Mouse (Mus musculus): Measurements from ENCODE around the gene Ube2o. TPM values are rescaled to one million over a fixed set of nuclear protein-coding genes. Genes with fewer than 3 reads are reported as not detected.

The Ube2o gene
- polyA plus RNA-seq, 1 experiment from 2014 or later, result 17.2 TPM

- H3K27me3 ChIP-seq (ENCODE audit: control insufficient read depth, insufficient read depth, low read length), result no peaks in the 10 kb centered on the region
- H3K4me3 ChIP-seq (ENCODE audit: low read depth, low read length), result peak overlapping the region; percentile 96
- peaks cover 12% of the 10 kb centered on the region for H3K36me3 ChIP-seq (replicated peaks; ENCODE audit: control insufficient read depth, insufficient read depth, low read depth, low read length)
- no peak for ATAC-seq (replicated peaks; ENCODE audit: insufficient number of reproducible peaks, low FRiP score, low TSS enrichment, low read depth)
- WGBS, result 80% methylated on average over 14 of the region's 14 CpGs
- peak; percentile 13 for DNase-seq (ENCODE audit: low spot score)
- H3K27ac ChIP-seq (replicated peaks; ENCODE audit: low read depth, low read length), result no peak overlapping the region
- H3K4me2 ChIP-seq (ENCODE audit: low read depth, low read length), result peak overlapping the region; percentile 76
- no peaks in the 10 kb centered on the region for H3K4me1 ChIP-seq (ENCODE audit: control insufficient read depth, insufficient read depth, low read length)
- peak overlapping the region; percentile 95 for H3K9ac ChIP-seq (replicated peaks; ENCODE audit: low read length)
- no peaks in the 10 kb centered on the region for H3K9me3 ChIP-seq (replicated peaks; ENCODE audit: control insufficient read depth, low read length)
Measured at GRCm38 (mm10) chr11:116488693-116489375, 92.4 kb downstream of the Ube2o start.

DNA sequence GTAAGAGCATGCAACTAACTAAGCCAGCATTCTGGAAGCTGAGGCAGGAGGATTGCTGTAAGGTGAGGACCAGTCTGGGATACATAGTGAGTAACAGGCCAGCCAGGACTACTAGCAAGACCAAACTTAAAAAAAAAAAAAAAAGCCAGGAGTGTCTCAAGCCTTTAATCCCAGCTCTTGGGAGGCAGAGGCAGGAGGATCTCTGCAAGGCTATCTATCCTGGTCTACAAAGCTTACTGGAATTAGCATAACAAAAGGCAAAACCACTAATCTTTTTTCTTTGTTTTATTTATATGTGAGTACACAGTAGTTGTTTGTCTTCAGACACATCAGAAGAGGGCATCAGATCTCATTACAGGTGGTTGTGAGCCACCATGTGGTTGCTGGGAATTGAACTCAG lies 93.0 kb downstream of the Ube2o start:
- Histone ChIP-seq H3K36me3 (replicated peaks; ENCODE audit: control insufficient read depth, insufficient read depth, low read depth, low read length) (peaks cover 12% of the 10 kb centered on the region), H3K9ac (replicated peaks; ENCODE audit: low read length) (no peak overlapping the region), H3K4me3 (ENCODE audit: low read depth, low read length) (no peak overlapping the region), H3K4me2 (ENCODE audit: low read depth, low read length) (no peak overlapping the region), H3K9me3 (replicated peaks; ENCODE audit: control insufficient read depth, low read length) (no peaks in the 10 kb centered on the region), H3K27me3 (ENCODE audit: control insufficient read depth, insufficient read depth, low read length) (no peaks in the 10 kb centered on the region), H3K4me1 (ENCODE audit: control insufficient read depth, insufficient read depth, low read length) (no peaks in the 10 kb centered on the region), H3K27ac (replicated peaks; ENCODE audit: low read depth, low read length) (no peak overlapping the region)
- DNase-seq (ENCODE audit: low spot score), result no peak
- ATAC-seq (replicated peaks; ENCODE audit: insufficient number of reproducible peaks, low FRiP score, low TSS enrichment, low read depth), result no peak

Other genes starting within 250 kb of the Ube2o start
- gene Foxj1, start 246.0 kb downstream of the Ube2o start, polyA plus RNA-seq (2014; fragmentation: Nextera tagmentation; extraction: Ambion mirVana), result 0.43 and 0.79 TPM in 2 replicates
- gene Rnf157, start 168.4 kb downstream of the Ube2o start, polyA plus RNA-seq (2014; fragmentation: Nextera tagmentation; extraction: Ambion mirVana), result 15.8 and 15.9 TPM in 2 replicates
- 63.6 and 68.4 TPM in 2 replicates for gene Ubald2, start 147.4 kb downstream of the Ube2o start, polyA plus RNA-seq (2014; fragmentation: Nextera tagmentation; extraction: Ambion mirVana)
- 0.31 TPM in 1 of 2 replicates, not detected in the other for gene Qrich2, start 115.2 kb downstream of the Ube2o start, polyA plus RNA-seq (2014; fragmentation: Nextera tagmentation; extraction: Ambion mirVana)
- 171 and 182 TPM in 2 replicates for gene Prpsap1, start 87.2 kb downstream of the Ube2o start, polyA plus RNA-seq (2014; fragmentation: Nextera tagmentation; extraction: Ambion mirVana)
- gene Sphk1, start 50.5 kb downstream of the Ube2o start, polyA plus RNA-seq (2014; fragmentation: Nextera tagmentation; extraction: Ambion mirVana), result 5.0 and 7.2 TPM in 2 replicates
- not detected in 2 replicates for gene Aanat, start 5.0 kb upstream of the Ube2o start, polyA plus RNA-seq (2014; fragmentation: Nextera tagmentation; extraction: Ambion mirVana)
- gene Rhbdf2, start 45.6 kb upstream of the Ube2o start, polyA plus RNA-seq (2014; fragmentation: Nextera tagmentation; extraction: Ambion mirVana), result 2.8 and 3.1 TPM in 2 replicates
- 0.43 and 0.77 TPM in 2 replicates for gene Prcd, start 72.1 kb upstream of the Ube2o start, polyA plus RNA-seq (2014; fragmentation: Nextera tagmentation; extraction: Ambion mirVana)
- gene Cygb, start 72.9 kb upstream of the Ube2o start, polyA plus RNA-seq (2014; fragmentation: Nextera tagmentation; extraction: Ambion mirVana), result 3.5 and 3.8 TPM in 2 replicates
- gene St6galnac1, start 194.1 kb upstream of the Ube2o start, polyA plus RNA-seq (2014; fragmentation: Nextera tagmentation; extraction: Ambion mirVana), result not detected in 2 replicates
- 18.1 and 21.9 TPM in 2 replicates for gene Mxra7, start 246.6 kb upstream of the Ube2o start, polyA plus RNA-seq (2014; fragmentation: Nextera tagmentation; extraction: Ambion mirVana)

Data from embryonic facial prominence, embryonic 11.5 days (tissue).